Mouse (Mus musculus) liver, postnatal 0 days (tissue): ENCODE measurements around the gene Amph. TPM values are rescaled to one million over a fixed set of nuclear protein-coding genes. Genes with fewer than 3 reads are reported as not detected.
A peak's percentile ranks its signal among the peaks of the same experiment; 100 is the strongest.
"Not testable (repeated sequence)": the region's sequence is repeated elsewhere in the genome, so short reads cannot be mapped to it uniquely, and the experiment has no call there.

Experiments used
- ATAC-seq: fragments of 200-750 bp; cut with Nextera tagmentation; 2 replicates; pipeline ENCODE4 v1.8.0; 2017; ENCODE audit warnings: mild to moderate bottlenecking, moderate library complexity
- DNase-seq: peaks from one replicate; pipeline ENCODE4 v3.0.0-alpha.2; 2016
- H3K27ac ChIP-seq: fragments of 300-500 bp; sonication (generic); 2 replicates; pipeline ENCODE4 v1.5.1; 2014; ENCODE audit warnings: antibody characterized with exemption, moderate library complexity, mild to moderate bottlenecking, low read depth
- H3K27me3 ChIP-seq: fragments of 300-500 bp; sonication (generic); 2 replicates; pipeline ENCODE4 v1.6.1; 2014; ENCODE audit warnings: low read length, control low read depth, mixed read lengths; ENCODE audit not compliant: insufficient read depth
- H3K36me3 ChIP-seq: fragments of 300-500 bp; sonication (generic); replicated peaks from 2 replicates; pipeline ENCODE4 v1.6.1; 2014; ENCODE audit warnings: mild to moderate bottlenecking, control low read depth, low read length, moderate library complexity, mixed read lengths; ENCODE audit not compliant: insufficient read depth
- H3K4me1 ChIP-seq: fragments of 300-500 bp; sonication (generic); 2 replicates; pipeline ENCODE4 v1.6.1; 2014; ENCODE audit warnings: antibody characterized with exemption, mild to moderate bottlenecking, control low read depth; ENCODE audit not compliant: insufficient read depth
- H3K4me2 ChIP-seq: fragments of 300-500 bp; sonication (generic); 2 replicates; pipeline ENCODE4 v1.6.1; 2014; ENCODE audit warnings: low read depth, mild to moderate bottlenecking, low read length, moderate library complexity, mixed read lengths
- H3K4me3 ChIP-seq: fragments of 300-500 bp; sonication (generic); 2 replicates; pipeline ENCODE4 v1.5.1; 2014; ENCODE audit warnings: low read depth, low read length
- H3K9ac ChIP-seq: fragments of 300-500 bp; sonication (generic); replicated peaks from 2 replicates; pipeline ENCODE4 v1.6.1; 2014; ENCODE audit warnings: mild to moderate bottlenecking, moderate library complexity
- H3K9me3 ChIP-seq: fragments of 300-500 bp; sonication (generic); 2 replicates; pipeline ENCODE4 v1.6.1; 2016; ENCODE audit warnings: mild to moderate bottlenecking, control low read depth, low read length, mixed read lengths
- CTCF ChIP-seq: sonication (generic); IDR thresholded peaks from 2 replicates; pipeline ENCODE4 v1.5.1; 2016; ENCODE audit warnings: antibody characterized with exemption, low read depth
- EP300 ChIP-seq: IDR thresholded peaks from 2 replicates; pipeline ENCODE4 v1.6.1; 2016; ENCODE audit warnings: antibody characterized with exemption, low read depth, mild to moderate bottlenecking
- WGBS: fragments of 180-500 bp; shearing (Covaris S2); extraction: QIAGEN DNeasy Blood & Tissue Kit; methylation state at CpG from one replicate; pipeline ENCODE4 v1.1.7; 2014; ENCODE audit not compliant: insufficient replicate concordance; 5-methylcytosine and 5-hydroxymethylcytosine counted together
- polyA plus RNA-seq: library from polyadenylated mRNA; unstranded; fragments of >200 nt; fragmentation: Nextera tagmentation; extraction: Ambion mirVana; gene quantifications from 2 replicates; pipeline ENCODE4 v1.2.1, GENCODE M21; 2015

Gene Amph
- polyA plus RNA-seq, 1 experiment from 2014 or later: 0.04 TPM

DNA sequence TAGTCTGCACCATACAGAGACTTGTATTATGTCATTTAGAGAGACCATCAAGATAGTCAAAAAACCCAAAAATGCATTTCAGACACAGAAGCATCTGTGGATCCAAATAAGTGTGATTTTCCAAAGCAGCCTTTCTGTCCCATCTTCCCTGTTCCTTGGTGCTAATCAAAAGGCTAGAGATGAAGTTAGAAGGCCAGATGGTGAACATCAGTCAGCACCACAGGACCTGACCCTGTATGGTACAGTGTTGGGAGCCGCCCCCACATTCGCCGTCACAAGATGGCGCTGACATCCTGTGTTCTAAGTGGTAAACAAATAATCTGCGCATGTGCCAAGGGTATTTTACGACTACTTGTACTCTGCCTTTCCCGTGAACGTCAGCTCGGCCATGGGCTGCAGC lies 166.8 kb downstream of the Amph start:
- not testable (repeated sequence) for H3K4me2 ChIP-seq, DNase-seq, H3K36me3 ChIP-seq, H3K27ac ChIP-seq, H3K27me3 ChIP-seq, H3K4me1 ChIP-seq, H3K4me3 ChIP-seq, H3K9me3 ChIP-seq, H3K9ac ChIP-seq, ATAC-seq
- TF ChIP-seq CTCF: 0 out of 2 replicates have a peak, but pooled peaks have one; percentile 5
- WGBS: 94% methylated on average over 5 of the region's 9 CpGs

DNA sequence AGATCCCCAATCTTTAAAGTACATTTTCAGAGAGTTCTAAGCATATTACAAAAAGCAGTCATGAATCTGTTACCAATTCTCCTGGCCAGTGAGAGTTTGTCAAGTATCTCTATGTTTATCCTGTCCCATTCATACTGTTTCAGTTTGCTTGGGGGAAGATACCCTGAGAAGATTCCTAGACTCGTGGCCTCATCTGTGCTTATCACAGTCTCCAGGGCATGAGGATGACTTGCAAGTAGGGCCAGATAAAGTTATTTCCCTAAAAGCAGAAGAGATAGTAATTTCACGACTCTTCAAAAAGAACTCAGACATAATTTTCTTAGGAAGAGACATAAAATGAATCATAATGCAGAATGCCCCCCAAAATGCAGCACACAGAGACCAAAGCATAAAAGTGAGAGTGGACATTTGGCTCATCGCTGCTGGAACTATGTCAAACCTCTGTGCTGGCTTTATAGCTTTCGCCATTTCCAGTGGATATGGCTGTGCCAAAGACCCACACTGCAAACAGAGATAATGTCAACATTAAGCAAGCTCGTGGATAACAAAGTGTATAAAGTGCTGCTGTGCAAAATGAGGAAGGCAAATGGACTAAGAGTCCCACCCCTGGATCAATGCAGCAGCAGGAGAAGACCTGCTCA lies 179.0 kb downstream of the Amph start:
- Histone ChIP-seq H3K9me3 (no peaks in the 10 kb centered on the region), H3K9ac (no peak overlapping the region), H3K4me2 (peak overlapping the region; percentile 62), H3K27me3 (no peaks in the 10 kb centered on the region), H3K4me3 (no peak overlapping the region), H3K36me3 (no peaks in the 10 kb centered on the region), H3K4me1 (peaks cover 10% of the 10 kb centered on the region), H3K27ac (peak overlapping the region; percentile 74)
- 24% methylated on average over 5 of the region's 5 CpGs for WGBS
- DNase-seq: no peak
- peak; percentile 96 for ATAC-seq
- TF ChIP-seq EP300 (peak; percentile 98), CTCF (no peak)

DNA sequence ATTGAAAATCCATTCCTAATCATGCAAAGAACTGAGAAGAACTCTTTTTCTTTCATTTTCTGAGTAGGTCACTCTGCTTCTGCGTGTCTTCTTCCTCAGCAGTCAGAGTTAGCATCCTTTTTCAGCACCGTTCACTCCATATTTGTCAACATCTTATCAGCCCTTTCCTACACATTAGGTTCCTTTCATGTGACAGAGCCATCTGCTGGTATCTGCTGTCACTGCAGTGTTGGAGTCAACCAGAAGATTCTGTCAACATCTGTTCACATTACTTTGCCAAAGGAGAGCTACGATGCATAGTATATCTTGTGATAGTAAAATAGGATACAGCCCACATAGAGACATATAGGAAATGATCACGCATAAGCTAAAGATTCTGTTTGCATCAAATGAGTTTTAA lies 185.8 kb downstream of the Amph start:
- TF ChIP-seq EP300: no peak
- TF ChIP-seq CTCF: peak; percentile 85
- no peak overlapping the region for H3K4me2 ChIP-seq
- H3K36me3 ChIP-seq: no peaks in the 10 kb centered on the region
- 0 out of 2 replicates have a peak, but pooled peaks have one; percentile 64 for ATAC-seq
- no peaks in the 10 kb centered on the region for H3K27me3 ChIP-seq
- H3K4me3 ChIP-seq: no peak overlapping the region
- H3K9ac ChIP-seq: no peak overlapping the region
- WGBS: 28% methylated on average over 4 of the region's 4 CpGs
- no peaks in the 10 kb centered on the region for H3K9me3 ChIP-seq
- peak; percentile 39 for DNase-seq
- no peak overlapping the region for H3K27ac ChIP-seq
- no peaks in the 10 kb centered on the region for H3K4me1 ChIP-seq

DNA sequence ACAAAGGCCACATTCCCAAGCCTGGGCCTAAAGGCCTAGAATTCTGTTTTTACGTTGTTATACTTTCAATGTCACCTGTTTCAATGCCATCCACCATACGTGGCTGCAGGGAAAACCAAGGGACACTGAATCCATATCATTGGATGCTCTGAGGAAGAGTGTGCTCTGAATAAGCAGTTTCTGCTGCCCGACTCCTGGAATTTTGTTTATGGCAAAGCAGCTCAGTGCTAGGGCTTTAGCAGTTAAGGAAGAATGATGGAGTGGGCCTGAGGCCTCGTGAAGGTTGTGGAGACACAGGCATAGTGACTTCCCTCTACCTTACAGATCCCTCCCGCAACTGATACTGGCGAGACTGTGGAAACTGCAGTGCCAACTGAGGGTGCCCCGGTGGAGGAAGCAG lies 189.2 kb downstream of the Amph start:
- WGBS: 70% methylated on average over 7 of the region's 7 CpGs

DNA sequence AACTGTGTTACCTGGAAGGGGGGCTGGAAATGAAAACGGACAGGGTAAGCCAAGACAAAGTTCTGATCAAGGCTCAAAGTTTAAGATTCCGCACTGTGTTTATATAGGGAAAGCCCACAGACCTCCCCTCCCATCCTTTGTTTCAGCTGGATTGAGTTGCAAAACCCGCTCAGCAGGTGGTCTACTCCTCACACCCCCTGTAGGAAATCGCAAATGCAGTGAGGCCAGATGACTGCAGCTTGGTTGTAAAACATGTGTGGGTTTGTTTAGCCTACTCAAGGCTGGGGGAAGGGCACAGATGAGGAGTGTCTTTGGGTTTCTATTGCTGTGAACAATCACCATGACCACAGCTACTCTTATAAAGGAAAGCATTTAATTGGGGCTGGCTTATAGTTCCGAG lies 189.9 kb downstream of the Amph start:
- H3K9me3 ChIP-seq: no peaks in the 10 kb centered on the region
- 63% methylated on average over 5 of the region's 5 CpGs for WGBS
- DNase-seq: no peak

More for the DNA sequence above, 189.2 kb downstream of the Amph start:
- no peaks in the 10 kb centered on the region for H3K4me1 ChIP-seq
- no peak overlapping the region for H3K27ac ChIP-seq
- no peak overlapping the region for H3K9ac ChIP-seq
- ATAC-seq (no peak), DNase-seq (no peak)
- no peak overlapping the region for H3K4me2 ChIP-seq
- no peak overlapping the region for H3K4me3 ChIP-seq
- H3K9me3 ChIP-seq: no peaks in the 10 kb centered on the region
- TF ChIP-seq CTCF (no peak), EP300 (no peak)
- H3K27me3 ChIP-seq: no peaks in the 10 kb centered on the region
- no peaks in the 10 kb centered on the region for H3K36me3 ChIP-seq

DNA sequence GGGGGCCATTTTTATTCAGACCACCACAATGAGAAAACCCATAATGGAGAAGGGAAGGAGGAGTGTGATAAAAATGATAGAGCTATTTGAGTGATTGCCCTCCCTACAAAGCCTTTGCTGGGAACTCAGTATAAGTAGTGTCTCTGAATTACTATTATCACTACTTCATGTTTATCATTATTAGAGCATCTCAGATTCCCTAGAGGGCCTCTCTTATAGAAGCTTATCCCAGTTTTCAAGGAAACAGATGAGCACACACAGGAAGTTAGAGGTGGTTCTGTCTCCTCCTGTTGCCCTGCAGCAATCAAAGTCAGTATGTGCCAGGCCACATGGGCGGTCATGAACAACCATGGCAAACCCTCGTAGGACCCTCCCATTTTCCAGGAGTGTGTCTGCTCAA lies 190.5 kb downstream of the Amph start:
- no peaks in the 10 kb centered on the region for H3K36me3 ChIP-seq
- ATAC-seq (no peak), DNase-seq (no peak)
- TF ChIP-seq CTCF (no peak), EP300 (no peak)
- H3K4me1 ChIP-seq: no peaks in the 10 kb centered on the region
- H3K4me3 ChIP-seq: no peak overlapping the region
- no peak overlapping the region for H3K9ac ChIP-seq
- no peak overlapping the region for H3K27ac ChIP-seq
- WGBS: 78% methylated on average over 2 of the region's 2 CpGs
- H3K4me2 ChIP-seq: no peak overlapping the region
- H3K9me3 ChIP-seq: no peaks in the 10 kb centered on the region
- H3K27me3 ChIP-seq: no peaks in the 10 kb centered on the region

More for the DNA sequence above, 189.9 kb downstream of the Amph start:
- TF ChIP-seq CTCF: no peak
- no peak for TF ChIP-seq EP300
- Histone ChIP-seq H3K36me3 (no peaks in the 10 kb centered on the region), H3K4me3 (no peak overlapping the region), H3K9ac (no peak overlapping the region), H3K4me2 (no peak overlapping the region), H3K27me3 (no peaks in the 10 kb centered on the region), H3K4me1 (no peaks in the 10 kb centered on the region), H3K27ac (no peak overlapping the region)
- no peak for ATAC-seq

DNA sequence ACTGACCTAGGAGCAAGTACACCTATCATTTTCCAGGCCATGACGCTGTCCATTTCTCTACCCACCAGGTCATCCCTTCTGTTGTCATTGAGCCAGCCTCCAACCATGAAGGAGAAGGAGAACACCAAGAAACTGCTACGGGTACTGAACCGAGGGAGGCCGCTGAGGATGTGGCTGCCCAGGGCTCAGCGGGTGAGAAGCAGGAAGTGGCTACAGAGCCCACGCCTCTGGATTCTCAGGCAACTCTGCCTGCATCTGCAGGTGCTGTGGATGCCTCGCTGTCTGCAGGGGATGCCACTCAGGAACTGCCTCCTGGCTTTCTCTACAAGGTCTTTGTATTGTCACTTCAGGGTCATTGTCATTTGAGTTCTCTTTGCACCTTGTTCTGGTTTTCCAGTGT lies 191.1 kb downstream of the Amph start:
- Histone ChIP-seq H3K36me3 (no peaks in the 10 kb centered on the region), H3K4me2 (no peak overlapping the region), H3K9ac (no peak overlapping the region), H3K27ac (no peak overlapping the region), H3K27me3 (no peaks in the 10 kb centered on the region), H3K4me1 (no peaks in the 10 kb centered on the region), H3K9me3 (no peaks in the 10 kb centered on the region), H3K4me3 (no peak overlapping the region)
- no peak for ATAC-seq
- DNase-seq: no peak
- WGBS: 53% methylated on average over 7 of the region's 7 CpGs
- no peak for TF ChIP-seq EP300
- no peak for TF ChIP-seq CTCF
